Mouse (Mus musculus) stomach, postnatal 0 days (tissue): Measurements from ENCODE around the gene Mogat2.

Experiments
- CTCF ChIP-seq: IDR thresholded peaks from 2 replicates; pipeline ENCODE4 v1.5.1; 2016; ENCODE audit warnings: antibody characterized with exemption, low read depth, mild to moderate bottlenecking, moderate library complexity
- EP300 ChIP-seq: optimal IDR thresholded peaks from 2 replicates; pipeline ENCODE3; 2016; ENCODE audit warnings: antibody characterized with exemption

DNA sequence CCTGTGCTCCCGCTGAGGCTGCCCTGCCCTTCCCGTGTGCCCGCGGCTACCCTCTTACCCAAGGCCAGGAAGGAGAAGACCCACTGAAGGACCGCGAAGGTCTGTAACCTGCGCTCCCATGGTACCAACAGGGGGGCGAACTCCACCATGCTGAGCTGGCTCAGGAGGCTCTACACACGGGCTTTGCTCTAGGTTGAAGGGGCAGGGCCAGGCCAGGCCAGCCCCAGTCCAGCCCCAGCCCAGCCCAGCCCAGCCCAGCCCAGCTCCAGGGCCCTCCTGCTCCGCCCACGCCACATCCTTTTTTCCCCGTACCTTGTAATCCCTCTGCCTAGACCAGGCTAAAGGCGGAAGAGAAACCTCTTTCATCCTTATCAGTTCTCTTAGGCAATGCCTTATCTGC, at the start of gene Mogat2:
- TF ChIP-seq CTCF: no peak
- TF ChIP-seq EP300: no peak
